Mouse (Mus musculus): ENCODE data around the gene Ltbp1. TPM values are rescaled to one million over a fixed set of nuclear protein-coding genes. Genes with fewer than 3 reads are reported as not detected.

The Ltbp1 gene
- polyA plus RNA-seq, 1 experiment from 2014 or later, result 2.1 TPM

DNA sequence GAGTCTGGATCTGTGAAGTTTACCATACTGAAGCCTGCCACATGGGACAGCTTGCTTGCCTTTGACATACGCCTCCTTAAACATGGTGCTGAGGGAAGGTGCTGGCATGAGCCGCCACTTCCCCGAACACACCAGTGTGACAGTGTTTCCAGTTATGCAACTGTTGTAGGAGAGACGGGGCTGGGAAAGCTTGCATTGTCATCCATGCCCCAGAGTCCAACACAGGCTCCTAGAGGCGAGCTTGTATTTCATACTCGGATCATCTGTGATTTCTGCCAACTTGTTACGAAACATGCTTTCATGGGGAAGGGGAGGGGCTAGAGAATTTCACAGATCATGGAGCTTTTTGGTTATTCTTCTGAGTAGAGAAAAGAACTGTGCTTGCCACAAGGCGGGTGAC lies 343.7 kb downstream of the Ltbp1 start:
- Histone ChIP-seq H3K9me3 (replicated peaks; ENCODE audit: control insufficient read depth, low read length) (no peaks in the 10 kb centered on the region), H3K4me1 (ENCODE audit: control insufficient read depth, low read depth, low read length) (no peaks in the 10 kb centered on the region), H3K9ac (ENCODE audit: low read depth, low read length) (no peak overlapping the region), H3K27me3 (ENCODE audit: control insufficient read depth, insufficient read depth, low read depth, low read length) (no peaks in the 10 kb centered on the region), H3K36me3 (ENCODE audit: control insufficient read depth, insufficient read depth) (no peaks in the 10 kb centered on the region), H3K4me3 (ENCODE audit: low read depth, low read length) (no peak overlapping the region), H3K27ac (ENCODE audit: low read length) (no peak overlapping the region), H3K4me2 (ENCODE audit: low read depth, low read length) (no peak overlapping the region)
- no peak for ATAC-seq (ENCODE audit: low read depth)
- 68% methylated on average over 8 of the region's 8 CpGs for WGBS (ENCODE audit: insufficient replicate concordance)

- Histone ChIP-seq H3K27me3 (ENCODE audit: control insufficient read depth, insufficient read depth, low read depth, low read length) (no peaks in the 10 kb centered on the region), H3K4me2 (ENCODE audit: low read depth, low read length) (no peak overlapping the region), H3K4me3 (ENCODE audit: low read depth, low read length) (no peak overlapping the region), H3K9ac (ENCODE audit: low read depth, low read length) (no peak overlapping the region), H3K27ac (ENCODE audit: low read length) (no peak overlapping the region), H3K4me1 (ENCODE audit: control insufficient read depth, low read depth, low read length) (no peaks in the 10 kb centered on the region), H3K9me3 (replicated peaks; ENCODE audit: control insufficient read depth, low read length) (no peaks in the 10 kb centered on the region), H3K36me3 (ENCODE audit: control insufficient read depth, insufficient read depth) (no peaks in the 10 kb centered on the region)
- 53% methylated on average over 3 of the region's 3 CpGs for WGBS (ENCODE audit: insufficient replicate concordance)
- ATAC-seq (ENCODE audit: low read depth), result no peak
These were observed 344.2 kb downstream of the Ltbp1 start for GRCm38 (mm10) chr17:75349602-75350001.

- Histone ChIP-seq H3K27me3 (ENCODE audit: control insufficient read depth, insufficient read depth, low read depth, low read length) (no peaks in the 10 kb centered on the region), H3K36me3 (ENCODE audit: control insufficient read depth, insufficient read depth) (no peaks in the 10 kb centered on the region), H3K9ac (ENCODE audit: low read depth, low read length) (no peak overlapping the region), H3K4me1 (ENCODE audit: control insufficient read depth, low read depth, low read length) (no peaks in the 10 kb centered on the region), H3K4me3 (ENCODE audit: low read depth, low read length) (no peak overlapping the region), H3K4me2 (ENCODE audit: low read depth, low read length) (no peak overlapping the region), H3K9me3 (replicated peaks; ENCODE audit: control insufficient read depth, low read length) (no peaks in the 10 kb centered on the region), H3K27ac (ENCODE audit: low read length) (no peak overlapping the region)
- no peak for ATAC-seq (ENCODE audit: low read depth)
- 56% methylated on average over 3 of the region's 3 CpGs for WGBS (ENCODE audit: insufficient replicate concordance)
These were observed 348.0 kb downstream of the Ltbp1 start for GRCm38 (mm10) chr17:75353323-75353722.

GRCm38 (mm10) chr17:75355431-75355830 lies 350.1 kb downstream of the Ltbp1 start:
- H3K9ac ChIP-seq (ENCODE audit: low read depth, low read length), result no peak overlapping the region
- H3K4me2 ChIP-seq (ENCODE audit: low read depth, low read length), result no peak overlapping the region
- no peaks in the 10 kb centered on the region for H3K9me3 ChIP-seq (replicated peaks; ENCODE audit: control insufficient read depth, low read length)
- no peak overlapping the region for H3K27ac ChIP-seq (ENCODE audit: low read length)
- H3K36me3 ChIP-seq (ENCODE audit: control insufficient read depth, insufficient read depth), result no peaks in the 10 kb centered on the region
- H3K4me1 ChIP-seq (ENCODE audit: control insufficient read depth, low read depth, low read length), result no peaks in the 10 kb centered on the region
- no peak overlapping the region for H3K4me3 ChIP-seq (ENCODE audit: low read depth, low read length)
- no peak for ATAC-seq (ENCODE audit: low read depth)
- 53% methylated on average over 5 of the region's 5 CpGs for WGBS (ENCODE audit: insufficient replicate concordance)
- no peaks in the 10 kb centered on the region for H3K27me3 ChIP-seq (ENCODE audit: control insufficient read depth, insufficient read depth, low read depth, low read length)

GRCm38 (mm10) chr17:75360111-75360510 lies 354.7 kb downstream of the Ltbp1 start:
- Histone ChIP-seq H3K36me3 (ENCODE audit: control insufficient read depth, insufficient read depth) (no peaks in the 10 kb centered on the region), H3K4me2 (ENCODE audit: low read depth, low read length) (no peak overlapping the region), H3K9me3 (replicated peaks; ENCODE audit: control insufficient read depth, low read length) (no peaks in the 10 kb centered on the region), H3K9ac (ENCODE audit: low read depth, low read length) (no peak overlapping the region), H3K4me1 (ENCODE audit: control insufficient read depth, low read depth, low read length) (no peaks in the 10 kb centered on the region), H3K27ac (ENCODE audit: low read length) (no peak overlapping the region), H3K4me3 (ENCODE audit: low read depth, low read length) (no peak overlapping the region), H3K27me3 (ENCODE audit: control insufficient read depth, insufficient read depth, low read depth, low read length) (no peaks in the 10 kb centered on the region)
- WGBS (ENCODE audit: insufficient replicate concordance), result 72% methylated on average over 7 of the region's 7 CpGs
- ATAC-seq (ENCODE audit: low read depth), result no peak

DNA sequence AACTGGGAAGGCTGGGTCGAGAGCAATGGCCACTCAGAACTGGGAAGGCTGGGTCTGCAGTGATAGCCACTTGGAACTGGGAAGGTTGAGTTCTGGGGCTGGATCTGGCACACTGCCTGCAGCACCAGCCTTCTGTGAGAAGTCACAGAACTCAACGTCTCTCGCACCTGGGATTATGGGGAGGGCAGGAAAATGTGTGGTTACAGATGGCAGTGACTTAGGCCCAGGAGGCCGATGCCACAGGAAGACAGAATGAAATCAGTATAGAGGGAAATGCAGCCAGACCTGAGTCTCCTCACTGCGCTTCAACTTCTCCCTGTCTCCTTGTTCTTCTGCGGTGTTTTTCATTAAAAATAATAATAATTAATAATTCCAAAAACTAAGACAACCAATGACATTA lies 361.0 kb downstream of the Ltbp1 start:
- Histone ChIP-seq H3K36me3 (ENCODE audit: control insufficient read depth, insufficient read depth) (no peaks in the 10 kb centered on the region), H3K9ac (ENCODE audit: low read depth, low read length) (no peak overlapping the region), H3K4me2 (ENCODE audit: low read depth, low read length) (no peak overlapping the region), H3K27me3 (ENCODE audit: control insufficient read depth, insufficient read depth, low read depth, low read length) (no peaks in the 10 kb centered on the region), H3K4me1 (ENCODE audit: control insufficient read depth, low read depth, low read length) (no peaks in the 10 kb centered on the region), H3K27ac (ENCODE audit: low read length) (no peak overlapping the region), H3K4me3 (ENCODE audit: low read depth, low read length) (no peak overlapping the region), H3K9me3 (replicated peaks; ENCODE audit: control insufficient read depth, low read length) (no peaks in the 10 kb centered on the region)
- 67% methylated on average over 6 of the region's 6 CpGs for WGBS (ENCODE audit: insufficient replicate concordance)
- ATAC-seq (ENCODE audit: low read depth), result no peak

DNA sequence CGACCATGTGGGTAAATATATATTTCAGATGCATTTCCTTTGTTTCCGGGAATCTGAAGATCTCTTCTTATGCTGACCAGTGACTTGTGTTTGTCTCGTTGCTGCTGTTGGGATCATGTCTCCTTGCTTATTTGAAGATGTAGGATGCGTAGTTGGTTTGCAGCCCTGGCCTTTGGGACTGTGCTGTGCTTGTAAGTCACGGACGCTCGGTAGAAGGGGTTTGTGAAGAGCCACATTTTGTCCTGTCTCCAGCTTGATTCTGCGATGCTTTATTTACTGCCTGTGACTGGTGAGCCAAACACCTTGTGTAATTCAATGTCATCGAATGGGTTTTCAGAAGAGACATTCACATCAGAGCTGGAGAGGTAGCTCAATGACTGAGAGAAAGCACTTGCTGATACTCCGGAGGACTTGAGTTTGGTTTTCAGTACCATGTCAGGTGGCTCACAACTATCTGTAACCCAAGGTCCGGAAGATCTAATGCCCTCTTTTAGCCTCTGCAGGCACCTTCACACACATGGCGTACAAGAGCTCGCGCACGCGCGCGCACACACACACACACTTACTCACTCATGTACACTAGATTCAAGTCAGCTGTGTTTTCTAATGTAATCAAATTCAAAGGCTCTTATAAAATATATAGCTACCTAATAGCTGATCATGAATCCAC lies 362.3 kb downstream of the Ltbp1 start:
- WGBS (ENCODE audit: insufficient replicate concordance), result 83% methylated on average over 18 of the region's 18 CpGs
- no peaks in the 10 kb centered on the region for H3K9me3 ChIP-seq (replicated peaks; ENCODE audit: control insufficient read depth, low read length)
- no peaks in the 10 kb centered on the region for H3K27me3 ChIP-seq (ENCODE audit: control insufficient read depth, insufficient read depth, low read depth, low read length)
- H3K27ac ChIP-seq (ENCODE audit: low read length), result no peak overlapping the region
- no peak for ATAC-seq (ENCODE audit: low read depth)
- no peak overlapping the region for H3K9ac ChIP-seq (ENCODE audit: low read depth, low read length)
- no peak overlapping the region for H3K4me2 ChIP-seq (ENCODE audit: low read depth, low read length)
- no peak overlapping the region for H3K4me3 ChIP-seq (ENCODE audit: low read depth, low read length)
- no peaks in the 10 kb centered on the region for H3K4me1 ChIP-seq (ENCODE audit: control insufficient read depth, low read depth, low read length)
- no peaks in the 10 kb centered on the region for H3K36me3 ChIP-seq (ENCODE audit: control insufficient read depth, insufficient read depth)

DNA sequence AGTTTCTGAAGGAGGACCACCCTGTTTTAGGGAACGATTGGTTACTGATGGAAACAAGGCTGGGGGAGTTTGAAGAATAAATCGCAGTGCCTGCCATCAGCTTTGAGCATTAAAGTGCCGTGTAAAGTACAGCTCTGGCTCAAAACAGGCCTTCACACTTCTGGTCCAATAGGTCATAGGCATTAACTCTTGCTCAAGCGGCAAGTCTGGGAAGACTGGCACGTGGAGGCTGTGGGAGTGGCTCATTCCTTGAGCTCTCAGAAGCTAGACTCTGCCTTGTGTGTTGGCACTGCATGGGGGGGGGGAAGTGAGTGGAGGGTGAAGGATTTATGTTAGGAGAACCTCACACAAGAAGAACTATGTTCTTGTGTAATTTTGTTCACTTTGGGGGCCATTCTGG lies 363.2 kb downstream of the Ltbp1 start:
- no peaks in the 10 kb centered on the region for H3K36me3 ChIP-seq (ENCODE audit: control insufficient read depth, insufficient read depth)
- H3K4me2 ChIP-seq (ENCODE audit: low read depth, low read length), result no peak overlapping the region
- H3K27me3 ChIP-seq (ENCODE audit: control insufficient read depth, insufficient read depth, low read depth, low read length), result no peaks in the 10 kb centered on the region
- H3K9ac ChIP-seq (ENCODE audit: low read depth, low read length), result no peak overlapping the region
- H3K4me1 ChIP-seq (ENCODE audit: control insufficient read depth, low read depth, low read length), result no peaks in the 10 kb centered on the region
- WGBS (ENCODE audit: insufficient replicate concordance), result 72% methylated on average over 5 of the region's 5 CpGs
- ATAC-seq (ENCODE audit: low read depth), result no peak
- H3K27ac ChIP-seq (ENCODE audit: low read length), result no peak overlapping the region
- no peak overlapping the region for H3K4me3 ChIP-seq (ENCODE audit: low read depth, low read length)
- no peaks in the 10 kb centered on the region for H3K9me3 ChIP-seq (replicated peaks; ENCODE audit: control insufficient read depth, low read length)

DNA sequence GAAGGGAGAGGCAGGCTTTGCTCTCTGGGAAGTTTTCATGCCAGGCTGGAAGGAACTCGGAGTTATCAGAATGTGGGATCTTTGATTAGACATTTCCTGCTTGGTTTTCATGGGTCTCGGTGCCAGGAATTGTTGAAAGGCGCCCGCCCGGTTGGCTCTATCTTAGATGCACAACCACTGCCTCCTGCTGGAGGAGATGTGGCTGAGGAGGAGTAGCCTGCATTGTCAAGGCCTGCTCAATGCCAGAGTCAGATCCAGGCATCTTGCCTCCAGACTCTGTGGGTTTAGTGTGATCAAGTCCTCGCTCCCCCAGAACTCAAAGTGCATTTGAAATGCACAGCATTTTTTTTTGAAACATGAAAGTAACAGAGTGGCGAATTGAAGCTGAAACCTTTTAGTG lies 364.0 kb downstream of the Ltbp1 start:
- Histone ChIP-seq H3K4me3 (ENCODE audit: low read depth, low read length) (no peak overlapping the region), H3K27me3 (ENCODE audit: control insufficient read depth, insufficient read depth, low read depth, low read length) (no peaks in the 10 kb centered on the region), H3K9ac (ENCODE audit: low read depth, low read length) (no peak overlapping the region), H3K36me3 (ENCODE audit: control insufficient read depth, insufficient read depth) (no peaks in the 10 kb centered on the region), H3K9me3 (replicated peaks; ENCODE audit: control insufficient read depth, low read length) (no peaks in the 10 kb centered on the region), H3K4me2 (ENCODE audit: low read depth, low read length) (no peak overlapping the region), H3K27ac (ENCODE audit: low read length) (no peak overlapping the region), H3K4me1 (ENCODE audit: control insufficient read depth, low read depth, low read length) (no peaks in the 10 kb centered on the region)
- ATAC-seq (ENCODE audit: low read depth), result no peak
- 33% methylated on average over 7 of the region's 7 CpGs for WGBS (ENCODE audit: insufficient replicate concordance)

Measured in liver, embryonic 16.5 days (tissue).